Mouse (Mus musculus) gonadal fat pad, adult 2 months (tissue): Measurements from ENCODE around the gene Tmem95. TPM values are rescaled to one million over a fixed set of nuclear protein-coding genes. Genes with fewer than 3 reads are reported as not detected.
A peak's percentile ranks its signal among the peaks of the same experiment; 100 is the strongest.

Source experiments
- DNase-seq: peaks from one replicate; pipeline ENCODE4 v3.0.0-alpha.2; 2012; ENCODE audit warnings: low read depth
- polyA plus RNA-seq: library from polyadenylated mRNA; depleted of rRNA; stranded (reverse); fragments of >200 nt; gene quantifications from 2 replicates; pipeline ENCODE4 v1.2.3, GENCODE M21; 2012

Gene Tmem95
- polyA plus RNA-seq, 1 experiment: not detected

GRCm38 (mm10) chr11:69910781-69911560, 33.2 kb upstream of the Tmem95 start:
- DNase-seq: no peak

- DNase-seq: no peak
Observed at GRCm38 (mm10) chr11:69910177-69910576, 32.4 kb upstream of the Tmem95 start.

GRCm38 (mm10) chr11:69909174-69909573, 31.4 kb upstream of the Tmem95 start:
- DNase-seq: no peak

GRCm38 (mm10) chr11:69908645-69909044, 30.8 kb upstream of the Tmem95 start:
- no peak for DNase-seq

GRCm38 (mm10) chr11:69904311-69904710, 26.5 kb upstream of the Tmem95 start:
- DNase-seq: no peak

GRCm38 (mm10) chr11:69902972-69903371, 25.2 kb upstream of the Tmem95 start:
- no peak for DNase-seq

GRCm38 (mm10) chr11:69901993-69902392, 24.2 kb upstream of the Tmem95 start:
- DNase-seq: no peak

- peak; percentile 62 for DNase-seq
Observed at GRCm38 (mm10) chr11:69901406-69901846, 23.6 kb upstream of the Tmem95 start.

GRCm38 (mm10) chr11:69900471-69901405, 22.9 kb upstream of the Tmem95 start, which contains the start of the genes 2810408A11Rik and Neurl4:
TSS of gene 2810408A11Rik (minus strand) at chr11:69900987.
TSS of gene Neurl4 (plus strand) at chr11:69901072.
- peak; percentile 73 for DNase-seq

- DNase-seq: no peak
Observed at GRCm38 (mm10) chr11:69899870-69900269, 22.1 kb upstream of the Tmem95 start.

GRCm38 (mm10) chr11:69895291-69895690, 17.5 kb upstream of the Tmem95 start, which contains the start of gene Acap1:
TSS of gene Acap1 (minus strand) at chr11:69895539.
- DNase-seq: no peak

- DNase-seq: no peak
Observed at GRCm38 (mm10) chr11:69894671-69895070, 16.9 kb upstream of the Tmem95 start.

- DNase-seq: no peak
Observed at GRCm38 (mm10) chr11:69891482-69891881, 13.7 kb upstream of the Tmem95 start.

GRCm38 (mm10) chr11:69886907-69887635, 9.3 kb upstream of the Tmem95 start:
- no peak for DNase-seq

GRCm38 (mm10) chr11:69884663-69885062, 6.8 kb upstream of the Tmem95 start:
- DNase-seq: no peak

- DNase-seq: no peak
Observed at GRCm38 (mm10) chr11:69884240-69884639, 6.4 kb upstream of the Tmem95 start.

- DNase-seq: no peak
Observed at GRCm38 (mm10) chr11:69883527-69884151, 5.8 kb upstream of the Tmem95 start.

GRCm38 (mm10) chr11:69883066-69883465, 5.2 kb upstream of the Tmem95 start:
- no peak for DNase-seq

- DNase-seq: peak; percentile 51
Observed at GRCm38 (mm10) chr11:69881787-69882670, 4.2 kb upstream of the Tmem95 start.
